Mouse (Mus musculus) ES-Bruce4 (cell line): ENCODE results near the gene Emb.

Experiments
- CTCF ChIP-seq: IDR thresholded peaks from one replicate; pipeline ENCODE4 v1.8.1; 2011; ENCODE audit warnings: low read depth, low read length
- EP300 ChIP-seq: IDR thresholded peaks from 2 replicates; pipeline ENCODE4 v1.6.1; 2011; ENCODE audit warnings: low read depth, low read length; ENCODE audit not compliant: insufficient read depth
- POLR2A ChIP-seq: IDR thresholded peaks from one replicate; pipeline ENCODE4 v1.8.1; 2011; ENCODE audit warnings: low read length; ENCODE audit not compliant: insufficient read depth

DNA sequence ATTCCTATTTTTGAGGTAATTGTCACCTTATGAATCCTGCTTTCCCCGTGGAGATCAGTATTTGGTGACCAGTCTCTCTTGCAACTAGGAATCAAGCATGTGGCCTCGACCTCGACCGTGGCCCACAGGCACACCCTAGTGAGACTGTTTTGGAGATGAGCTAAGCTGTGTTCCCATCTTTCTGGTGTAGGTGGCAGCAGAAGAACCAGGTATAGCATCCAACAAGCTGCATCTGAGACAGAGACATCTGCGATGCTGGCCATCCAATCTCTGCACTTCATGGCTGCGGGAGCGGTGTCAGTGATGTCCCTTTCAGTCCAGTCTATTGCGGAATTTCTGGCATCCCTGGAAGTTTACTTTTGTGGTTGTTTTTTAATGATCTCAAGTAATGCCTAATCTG, 2.3 kb upstream of the Emb start:
- TF ChIP-seq POLR2A, result no peak
- no peak for TF ChIP-seq CTCF
- no peak for TF ChIP-seq EP300
